Mouse (Mus musculus): Measurements from ENCODE around the gene Arap2. TPM values are rescaled to one million over a fixed set of nuclear protein-coding genes. Genes with fewer than 3 reads are reported as not detected.

Arap2 gene
- polyA plus RNA-seq, 1 experiment from 2014 or later: 4.7 TPM

GRCm38 (mm10) chr5:62672736-62673436 is 93.1 kb downstream of the Arap2 start:
- H3K4me2 ChIP-seq: no peak overlapping the region
- 35% methylated on average over 9 of the region's 9 CpGs for WGBS
- ATAC-seq (replicated peaks; ENCODE audit: insufficient number of reproducible peaks, insufficient read depth, low FRiP score, low read depth): no peak
- no peaks in the 10 kb centered on the region for H3K9me3 ChIP-seq (replicated peaks)
- H3K9ac ChIP-seq: no peak overlapping the region
- H3K4me1 ChIP-seq (replicated peaks): no peaks in the 10 kb centered on the region
- H3K27me3 ChIP-seq: no peaks in the 10 kb centered on the region
- no peak overlapping the region for H3K27ac ChIP-seq
- no peaks in the 10 kb centered on the region for H3K36me3 ChIP-seq
- H3K4me3 ChIP-seq: no peak overlapping the region

DNA sequence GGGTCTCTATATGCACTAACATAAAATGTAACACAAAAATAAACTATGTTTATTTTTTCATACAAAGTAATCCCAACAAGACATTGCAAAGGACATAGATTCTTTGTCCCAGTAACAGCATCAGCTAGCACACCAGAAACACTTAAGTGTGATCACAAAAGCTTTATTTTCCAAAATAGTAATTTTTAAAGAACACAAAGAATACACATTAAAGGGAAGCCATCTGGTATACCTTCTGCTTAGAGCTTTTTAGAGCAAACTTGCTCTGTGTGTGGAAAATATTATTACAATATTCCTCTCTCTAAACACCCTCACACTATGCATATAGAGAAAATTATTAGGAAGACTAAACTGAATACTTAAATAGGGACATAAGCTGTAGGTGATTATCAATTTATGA is 100.6 kb downstream of the Arap2 start:
- no peak overlapping the region for H3K27ac ChIP-seq
- H3K4me2 ChIP-seq: no peak overlapping the region
- no peaks in the 10 kb centered on the region for H3K36me3 ChIP-seq
- H3K4me3 ChIP-seq: no peak overlapping the region
- H3K9ac ChIP-seq: no peak overlapping the region
- ATAC-seq (replicated peaks; ENCODE audit: insufficient number of reproducible peaks, insufficient read depth, low FRiP score, low read depth): no peak
- H3K27me3 ChIP-seq: no peaks in the 10 kb centered on the region
- H3K9me3 ChIP-seq (replicated peaks): no peaks in the 10 kb centered on the region
- no peaks in the 10 kb centered on the region for H3K4me1 ChIP-seq (replicated peaks)

- ATAC-seq (replicated peaks; ENCODE audit: insufficient number of reproducible peaks, insufficient read depth, low FRiP score, low read depth): no peak
- no peak overlapping the region for H3K4me2 ChIP-seq
- H3K36me3 ChIP-seq: no peaks in the 10 kb centered on the region
- no peak overlapping the region for H3K4me3 ChIP-seq
- no peak overlapping the region for H3K9ac ChIP-seq
- no peaks in the 10 kb centered on the region for H3K9me3 ChIP-seq (replicated peaks)
- no peak overlapping the region for H3K27ac ChIP-seq
- H3K4me1 ChIP-seq (replicated peaks): no peaks in the 10 kb centered on the region
- H3K27me3 ChIP-seq: no peaks in the 10 kb centered on the region
- 84% methylated on average over 4 of the region's 4 CpGs for WGBS
Measured at GRCm38 (mm10) chr5:62664847-62665246, 101.1 kb downstream of the Arap2 start.

DNA sequence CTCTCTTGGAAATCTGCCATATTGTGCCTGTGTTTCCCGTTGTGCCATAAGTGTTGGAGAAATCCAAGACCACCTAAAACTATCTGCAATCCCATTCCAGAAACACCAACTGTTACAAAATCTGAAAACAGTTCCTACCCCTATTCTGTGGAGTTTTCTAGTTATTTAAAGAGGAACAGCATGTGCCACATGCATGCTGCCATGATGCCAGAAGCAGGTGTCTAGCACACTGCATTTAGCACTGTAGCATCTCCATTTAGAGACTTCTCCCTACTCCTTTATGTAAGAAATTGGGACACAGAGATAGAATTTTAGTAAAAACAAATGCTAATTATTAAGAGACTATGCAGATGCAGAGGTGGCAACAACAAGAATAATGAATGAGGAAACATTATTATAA is 102.8 kb downstream of the Arap2 start:
- Histone ChIP-seq H3K4me1 (replicated peaks) (no peaks in the 10 kb centered on the region), H3K27me3 (no peaks in the 10 kb centered on the region), H3K27ac (no peak overlapping the region), H3K9ac (no peak overlapping the region), H3K36me3 (no peaks in the 10 kb centered on the region), H3K4me3 (no peak overlapping the region), H3K9me3 (replicated peaks) (no peaks in the 10 kb centered on the region), H3K4me2 (no peak overlapping the region)
- no peak for ATAC-seq (replicated peaks; ENCODE audit: insufficient number of reproducible peaks, insufficient read depth, low FRiP score, low read depth)
- 67% methylated on average over 1 of the region's 1 CpGs for WGBS

- H3K36me3 ChIP-seq: no peaks in the 10 kb centered on the region
- H3K4me2 ChIP-seq: no peak overlapping the region
- 74% methylated on average over 5 of the region's 5 CpGs for WGBS
- no peak overlapping the region for H3K9ac ChIP-seq
- no peak for ATAC-seq (replicated peaks; ENCODE audit: insufficient number of reproducible peaks, insufficient read depth, low FRiP score, low read depth)
- no peaks in the 10 kb centered on the region for H3K27me3 ChIP-seq
- H3K4me3 ChIP-seq: no peak overlapping the region
- no peaks in the 10 kb centered on the region for H3K9me3 ChIP-seq (replicated peaks)
- no peaks in the 10 kb centered on the region for H3K4me1 ChIP-seq (replicated peaks)
- H3K27ac ChIP-seq: no peak overlapping the region
Measured at GRCm38 (mm10) chr5:62653924-62654323, 112.0 kb downstream of the Arap2 start.

GRCm38 (mm10) chr5:62642330-62642729 is 123.6 kb downstream of the Arap2 start:
- Histone ChIP-seq H3K9ac (no peak overlapping the region), H3K27me3 (no peaks in the 10 kb centered on the region), H3K4me3 (no peak overlapping the region), H3K4me2 (no peak overlapping the region), H3K4me1 (replicated peaks) (no peaks in the 10 kb centered on the region), H3K9me3 (replicated peaks) (no peaks in the 10 kb centered on the region), H3K36me3 (no peaks in the 10 kb centered on the region), H3K27ac (no peak overlapping the region)
- 85% methylated on average over 4 of the region's 4 CpGs for WGBS
- ATAC-seq (replicated peaks; ENCODE audit: insufficient number of reproducible peaks, insufficient read depth, low FRiP score, low read depth): no peak

- no peak overlapping the region for H3K4me3 ChIP-seq
- WGBS: 83% methylated on average over 8 of the region's 8 CpGs
- H3K36me3 ChIP-seq: no peaks in the 10 kb centered on the region
- no peak overlapping the region for H3K9ac ChIP-seq
- H3K9me3 ChIP-seq (replicated peaks): no peaks in the 10 kb centered on the region
- no peaks in the 10 kb centered on the region for H3K27me3 ChIP-seq
- H3K27ac ChIP-seq: no peak overlapping the region
- H3K4me2 ChIP-seq: no peak overlapping the region
- no peaks in the 10 kb centered on the region for H3K4me1 ChIP-seq (replicated peaks)
- ATAC-seq (replicated peaks; ENCODE audit: insufficient number of reproducible peaks, insufficient read depth, low FRiP score, low read depth): no peak
Measured at GRCm38 (mm10) chr5:62640501-62640900, 125.5 kb downstream of the Arap2 start.

GRCm38 (mm10) chr5:62636341-62636740 is 129.6 kb downstream of the Arap2 start:
- Histone ChIP-seq H3K27me3 (no peaks in the 10 kb centered on the region), H3K36me3 (no peaks in the 10 kb centered on the region), H3K4me2 (no peak overlapping the region), H3K9ac (no peak overlapping the region), H3K4me3 (no peak overlapping the region), H3K27ac (no peak overlapping the region), H3K9me3 (replicated peaks) (no peaks in the 10 kb centered on the region), H3K4me1 (replicated peaks) (no peaks in the 10 kb centered on the region)
- 89% methylated on average over 3 of the region's 3 CpGs for WGBS
- ATAC-seq (replicated peaks; ENCODE audit: insufficient number of reproducible peaks, insufficient read depth, low FRiP score, low read depth): no peak

GRCm38 (mm10) chr5:62628901-62629300 is 137.1 kb downstream of the Arap2 start:
- no peaks in the 10 kb centered on the region for H3K27me3 ChIP-seq
- no peaks in the 10 kb centered on the region for H3K4me1 ChIP-seq (replicated peaks)
- no peak overlapping the region for H3K4me3 ChIP-seq
- no peak for ATAC-seq (replicated peaks; ENCODE audit: insufficient number of reproducible peaks, insufficient read depth, low FRiP score, low read depth)
- no peaks in the 10 kb centered on the region for H3K9me3 ChIP-seq (replicated peaks)
- no peak overlapping the region for H3K27ac ChIP-seq
- no peaks in the 10 kb centered on the region for H3K36me3 ChIP-seq
- 92% methylated on average over 5 of the region's 5 CpGs for WGBS
- no peak overlapping the region for H3K4me2 ChIP-seq
- no peak overlapping the region for H3K9ac ChIP-seq

DNA sequence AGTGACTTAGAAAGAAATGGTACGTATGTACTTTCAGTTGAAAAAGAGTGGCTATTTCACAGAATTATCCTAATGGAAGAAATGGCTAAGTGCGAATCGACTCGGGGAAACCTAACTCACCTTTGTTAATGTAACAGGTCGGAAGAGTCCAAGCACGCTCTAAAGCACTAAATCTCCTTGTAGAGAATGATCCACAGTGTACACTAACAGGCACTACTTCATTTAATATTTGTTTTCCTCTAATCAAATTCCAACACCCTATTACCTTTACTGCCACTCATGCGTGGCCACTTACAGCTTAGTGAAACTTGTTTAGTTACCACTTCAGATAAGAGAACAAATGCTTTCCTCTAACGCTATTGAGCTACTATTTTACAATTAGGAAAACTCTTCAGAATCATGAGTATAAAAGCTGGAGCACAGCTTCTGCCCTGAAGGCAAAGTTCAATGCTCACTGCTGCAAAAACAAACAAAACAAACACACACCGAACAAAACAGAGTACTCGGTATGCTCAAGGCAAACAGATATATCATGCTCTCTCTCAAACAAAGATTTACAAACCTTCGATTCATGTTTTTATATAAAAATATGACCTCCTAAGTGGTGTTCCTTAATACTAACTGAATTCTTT is 143.0 kb downstream of the Arap2 start:
- Histone ChIP-seq H3K4me2 (no peak overlapping the region), H3K36me3 (no peaks in the 10 kb centered on the region), H3K9me3 (replicated peaks) (no peaks in the 10 kb centered on the region), H3K4me1 (replicated peaks) (no peaks in the 10 kb centered on the region), H3K27me3 (no peaks in the 10 kb centered on the region), H3K9ac (no peak overlapping the region), H3K4me3 (no peak overlapping the region), H3K27ac (no peak overlapping the region)
- no peak for ATAC-seq (replicated peaks; ENCODE audit: insufficient number of reproducible peaks, insufficient read depth, low FRiP score, low read depth)
- 82% methylated on average over 11 of the region's 11 CpGs for WGBS

GRCm38 (mm10) chr5:62618286-62618685 is 147.7 kb downstream of the Arap2 start:
- Histone ChIP-seq H3K4me3 (no peak overlapping the region), H3K4me1 (replicated peaks) (no peaks in the 10 kb centered on the region), H3K27me3 (no peaks in the 10 kb centered on the region), H3K27ac (no peak overlapping the region), H3K9me3 (replicated peaks) (no peaks in the 10 kb centered on the region), H3K4me2 (no peak overlapping the region), H3K36me3 (no peaks in the 10 kb centered on the region), H3K9ac (no peak overlapping the region)
- no peak for ATAC-seq (replicated peaks; ENCODE audit: insufficient number of reproducible peaks, insufficient read depth, low FRiP score, low read depth)

DNA sequence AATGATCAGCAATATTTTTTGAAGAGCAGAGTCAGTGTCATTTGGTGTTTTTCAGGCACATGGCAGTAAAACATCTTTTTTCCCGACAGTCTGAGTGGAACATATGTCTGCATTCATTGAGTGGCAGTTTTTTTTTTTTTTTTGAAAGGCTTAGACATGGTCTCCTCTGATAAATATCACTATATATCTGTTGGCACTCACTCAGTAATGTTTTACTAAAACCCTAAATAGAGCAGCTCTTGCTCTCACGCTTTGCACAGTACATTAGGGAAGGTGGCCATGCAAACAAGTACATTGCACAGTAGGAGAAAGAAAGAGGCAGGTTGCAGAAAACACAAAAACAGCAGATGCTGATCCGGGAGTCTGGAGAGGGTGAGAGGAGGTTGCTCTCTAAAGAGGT is 154.0 kb downstream of the Arap2 start:
- Histone ChIP-seq H3K9ac (no peak overlapping the region), H3K9me3 (replicated peaks) (no peaks in the 10 kb centered on the region), H3K4me1 (replicated peaks) (no peaks in the 10 kb centered on the region), H3K4me2 (no peak overlapping the region), H3K27me3 (no peaks in the 10 kb centered on the region), H3K27ac (no peak overlapping the region), H3K4me3 (no peak overlapping the region), H3K36me3 (no peaks in the 10 kb centered on the region)
- no peak for ATAC-seq (replicated peaks; ENCODE audit: insufficient number of reproducible peaks, insufficient read depth, low FRiP score, low read depth)
- 68% methylated on average over 3 of the region's 3 CpGs for WGBS
